Mouse (Mus musculus) C2C12 (cell line): Measurements from ENCODE around the gene Smc4.

Source experiments
- CEBPB ChIP-seq: IDR thresholded peaks from one replicate; pipeline ENCODE4 v1.6.1; 2011; ENCODE audit warnings: low read depth, mild to moderate bottlenecking, control low read depth, moderate library complexity
- CTCF ChIP-seq: IDR thresholded peaks from one replicate; pipeline ENCODE4 v1.5.1; 2011; ENCODE audit not compliant: control insufficient read depth, insufficient read depth, insufficient read length
- USF1 ChIP-seq: IDR thresholded peaks from one replicate; pipeline ENCODE4 v1.6.1; 2011; ENCODE audit warnings: low read depth, mild to moderate bottlenecking, control low read depth, moderate library complexity

GRCm38 (mm10) chr3:68966527-68967285 lies 37.8 kb upstream of the Smc4 start:
- TF ChIP-seq CEBPB, result no peak
- no peak for TF ChIP-seq CTCF
- no peak for TF ChIP-seq USF1
